Mouse (Mus musculus): ENCODE results near the gene Optc.

Optc gene

DNA sequence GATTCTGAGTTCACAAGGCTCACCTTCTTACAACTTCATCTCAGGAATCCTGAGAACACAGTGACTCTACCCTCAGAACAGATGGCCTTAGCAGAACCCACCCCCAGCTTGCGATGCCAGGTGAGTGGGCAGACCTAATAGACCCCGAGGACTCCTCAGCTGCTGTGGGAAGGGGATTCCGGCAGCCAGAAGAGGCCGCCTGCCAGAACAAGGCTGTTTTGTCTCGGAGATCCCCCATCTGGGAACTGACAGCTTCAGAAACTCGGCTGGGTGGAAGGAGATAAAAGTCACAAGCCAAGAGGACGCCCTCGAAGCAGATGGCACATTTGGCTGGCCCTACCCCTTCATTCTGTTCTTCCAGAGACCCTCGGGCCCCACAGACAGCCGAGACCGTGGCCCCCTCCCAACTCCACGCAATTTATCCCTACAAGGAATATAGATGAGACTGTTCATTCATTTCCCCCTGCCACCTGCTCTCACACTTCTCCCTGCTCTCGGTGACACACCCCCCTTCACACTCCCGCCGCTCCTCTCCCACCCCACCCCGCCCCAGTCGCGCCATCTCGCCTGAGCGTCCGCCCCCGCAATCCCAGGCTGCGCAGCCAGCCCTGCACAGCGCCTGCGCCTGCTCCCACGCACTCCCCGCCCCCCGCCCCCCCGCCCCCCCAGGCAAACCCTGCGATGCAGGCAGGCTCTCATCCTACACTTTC lies at the start of gene Optc:
Gene Optc, minus strand, starts transcription at position 51 of the 710 bp plus-strand sequence.
- peak; percentile 50 for DNase-seq (ENCODE audit: low read depth)

GRCm38 (mm10) chr1:133954009-133954408 lies 46.2 kb upstream of the Optc start:
- DNase-seq (ENCODE audit: low read depth), result no peak

DNA sequence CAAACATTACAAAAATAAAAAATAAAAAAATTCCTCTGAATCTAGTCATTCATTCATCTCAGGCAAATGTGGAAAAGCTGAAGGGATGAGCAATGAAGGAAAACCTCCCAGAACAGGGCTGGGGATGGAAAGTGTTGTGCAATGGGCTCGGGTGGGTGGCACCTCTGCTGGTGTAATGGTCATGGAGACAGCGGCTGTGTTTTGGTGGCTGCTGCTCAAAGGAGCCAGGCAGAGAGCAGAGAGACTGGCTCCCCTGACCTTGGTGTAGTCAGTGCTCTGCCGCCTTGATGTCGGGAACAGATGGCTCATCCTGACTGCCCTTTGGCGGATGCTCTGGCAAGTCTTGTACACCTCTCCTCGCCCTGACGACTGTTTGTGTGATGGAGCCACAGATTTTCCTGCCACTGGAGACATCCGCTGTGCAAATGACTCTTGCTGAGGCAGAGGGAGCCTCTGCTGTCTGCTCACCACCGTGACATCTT lies 45.5 kb upstream of the Optc start:
- DNase-seq (ENCODE audit: low read depth), result no peak

- DNase-seq (ENCODE audit: low read depth), result peak; percentile 7
These were observed 43.8 kb upstream of the Optc start for GRCm38 (mm10) chr1:133951598-133951997.

GRCm38 (mm10) chr1:133950061-133950782 lies 42.4 kb upstream of the Optc start:
- peak; percentile 52 for DNase-seq (ENCODE audit: low read depth)

- DNase-seq (ENCODE audit: low read depth), result no peak
These were observed 37.3 kb upstream of the Optc start for GRCm38 (mm10) chr1:133945106-133945505.

GRCm38 (mm10) chr1:133941904-133942303 lies 34.1 kb upstream of the Optc start:
- DNase-seq (ENCODE audit: low read depth), result no peak

DNA sequence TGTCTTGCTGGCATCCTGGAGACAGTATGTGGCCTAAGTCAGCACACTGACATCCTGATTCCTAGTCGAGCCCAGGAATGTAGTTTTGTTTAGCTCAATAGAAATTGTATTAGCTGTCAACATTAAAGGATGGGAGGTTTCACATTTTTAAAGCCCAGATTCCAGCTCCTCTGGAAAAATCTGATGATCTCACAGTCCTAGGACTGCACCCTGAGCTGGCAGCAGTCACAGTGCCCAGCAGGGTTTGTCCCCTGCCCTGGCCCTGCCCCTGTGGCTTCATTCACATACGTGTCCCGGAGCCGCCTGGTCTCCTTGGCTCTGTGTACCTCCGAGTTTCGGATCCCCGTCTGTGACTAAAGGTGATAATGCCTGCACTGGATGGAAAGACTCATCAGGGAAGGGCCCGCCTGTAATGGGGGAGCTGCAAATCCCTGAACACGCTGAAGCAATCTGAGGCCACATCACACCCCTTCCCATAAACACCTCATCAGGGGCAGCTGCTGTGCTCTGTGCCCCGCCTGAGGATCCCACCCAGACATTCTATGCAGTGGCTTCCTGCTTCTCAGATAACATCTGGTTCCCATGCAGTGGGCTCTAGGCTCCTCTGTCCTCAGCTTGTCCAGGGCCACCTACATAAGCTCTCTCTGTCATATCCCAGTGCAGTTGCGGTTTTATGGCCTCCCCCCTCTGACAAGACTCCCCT lies 33.5 kb upstream of the Optc start:
- no peak for DNase-seq (ENCODE audit: low read depth)

DNA sequence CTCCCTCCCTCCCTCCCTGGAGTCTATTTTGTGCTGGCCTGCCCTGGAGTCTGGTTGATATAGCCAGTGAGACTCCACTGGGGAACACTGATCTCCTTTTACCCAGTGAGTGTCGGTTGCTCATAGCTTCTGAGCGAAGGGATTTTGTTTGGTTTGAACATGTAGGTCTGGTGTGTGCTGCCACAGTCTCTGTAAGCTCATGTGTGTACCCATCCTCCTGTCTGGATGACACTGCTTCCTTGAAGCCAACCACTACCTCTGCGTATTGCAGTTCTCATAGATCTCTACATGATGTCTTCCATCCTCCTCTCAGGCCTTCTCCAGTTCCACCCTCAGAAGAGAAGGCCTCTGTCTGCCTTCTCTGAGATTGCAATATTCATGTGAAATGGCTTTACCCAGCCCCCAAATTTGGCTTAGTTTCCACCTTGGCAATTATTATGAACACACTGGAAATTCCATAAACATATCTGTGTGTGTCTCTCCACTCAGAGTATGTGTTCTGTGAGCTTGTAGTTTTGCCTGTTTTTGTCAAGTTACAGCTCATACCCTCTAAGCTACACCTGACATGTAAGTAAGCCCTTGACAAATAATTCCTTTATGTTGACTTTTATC lies 32.8 kb upstream of the Optc start:
- no peak for DNase-seq (ENCODE audit: low read depth)

DNA sequence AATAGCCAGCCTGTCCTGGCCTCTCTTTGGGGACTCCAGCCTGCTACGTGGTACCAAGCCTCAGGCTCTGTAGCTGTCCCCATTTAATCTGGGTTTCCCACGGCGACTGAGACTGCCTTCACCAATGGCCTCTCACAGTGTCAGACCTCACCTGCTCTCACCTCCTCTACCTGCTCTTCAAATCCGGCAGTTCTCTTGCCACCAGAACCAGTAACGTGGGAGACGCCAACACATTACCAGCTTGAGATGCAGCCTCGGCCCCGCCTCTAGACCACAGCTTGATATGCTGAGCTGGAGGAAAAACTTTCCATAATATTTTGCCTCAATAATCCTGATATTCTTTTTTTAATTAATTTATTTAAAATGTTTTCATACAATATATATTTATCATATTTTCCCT lies 31.9 kb upstream of the Optc start:
- no peak for DNase-seq (ENCODE audit: low read depth)

- peak; percentile 15 for DNase-seq (ENCODE audit: low read depth)
These were observed 28.4 kb upstream of the Optc start for GRCm38 (mm10) chr1:133936169-133936568.

DNA sequence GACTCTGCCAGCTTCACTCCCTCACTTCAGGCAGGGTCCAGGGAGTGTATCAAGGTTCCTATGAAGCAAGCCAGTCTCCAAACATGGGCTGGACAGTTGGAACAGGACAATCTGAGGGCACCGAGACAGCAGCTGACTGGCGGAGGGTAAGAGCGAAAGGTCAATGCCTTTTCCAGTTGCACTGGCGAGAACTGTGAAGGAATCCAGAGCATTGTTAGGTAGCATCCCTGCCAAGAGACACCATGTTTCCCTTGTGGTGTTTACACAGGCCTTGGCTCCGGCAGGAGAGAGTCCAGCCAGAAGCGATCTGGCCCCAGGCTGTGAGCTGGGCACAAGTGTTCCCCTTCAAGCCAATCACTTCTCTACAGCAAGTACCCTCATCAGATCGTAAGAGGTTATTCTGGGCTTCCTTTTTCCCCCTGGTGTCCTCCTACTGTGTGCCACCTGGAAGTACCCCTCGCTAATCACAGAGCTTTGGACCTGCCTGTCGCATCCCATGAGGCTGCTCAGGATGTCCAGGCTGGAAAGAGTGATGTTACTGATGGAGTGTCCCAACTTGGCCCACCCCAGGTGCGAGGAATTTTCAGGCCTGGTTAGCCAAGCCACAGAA lies 26.7 kb upstream of the Optc start:
- no peak for DNase-seq (ENCODE audit: low read depth)

- no peak for DNase-seq (ENCODE audit: low read depth)
These were observed 25.7 kb upstream of the Optc start for GRCm38 (mm10) chr1:133933301-133934195.

DNA sequence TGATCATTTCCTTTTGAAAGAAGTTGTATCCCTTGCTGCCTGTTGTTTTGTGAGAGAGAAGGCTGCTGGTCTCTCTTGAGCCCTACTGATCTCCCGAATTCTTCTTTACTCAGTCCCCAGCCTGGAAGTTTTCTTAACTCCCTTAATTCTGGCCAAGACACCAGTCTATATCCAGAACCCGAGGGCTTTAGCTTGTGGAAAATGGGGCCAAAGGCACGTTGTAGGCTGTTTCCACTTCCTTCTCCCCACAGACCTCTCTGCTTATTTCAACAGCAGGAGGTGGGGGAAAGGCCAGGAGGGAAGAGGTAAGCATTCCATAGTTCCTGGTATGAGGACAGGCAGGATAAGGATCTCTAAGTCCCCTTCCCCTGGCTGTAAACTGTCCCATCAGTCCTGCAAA lies 22.2 kb upstream of the Optc start:
- DNase-seq (ENCODE audit: low read depth), result no peak

GRCm38 (mm10) chr1:133925223-133925622 lies 17.4 kb upstream of the Optc start:
- DNase-seq (ENCODE audit: low read depth), result no peak

- DNase-seq (ENCODE audit: low read depth), result peak; percentile 27
These were observed 16.5 kb upstream of the Optc start for GRCm38 (mm10) chr1:133924141-133924875.

- DNase-seq (ENCODE audit: low read depth), result no peak
These were observed 15.3 kb upstream of the Optc start for GRCm38 (mm10) chr1:133923071-133923470.

DNA sequence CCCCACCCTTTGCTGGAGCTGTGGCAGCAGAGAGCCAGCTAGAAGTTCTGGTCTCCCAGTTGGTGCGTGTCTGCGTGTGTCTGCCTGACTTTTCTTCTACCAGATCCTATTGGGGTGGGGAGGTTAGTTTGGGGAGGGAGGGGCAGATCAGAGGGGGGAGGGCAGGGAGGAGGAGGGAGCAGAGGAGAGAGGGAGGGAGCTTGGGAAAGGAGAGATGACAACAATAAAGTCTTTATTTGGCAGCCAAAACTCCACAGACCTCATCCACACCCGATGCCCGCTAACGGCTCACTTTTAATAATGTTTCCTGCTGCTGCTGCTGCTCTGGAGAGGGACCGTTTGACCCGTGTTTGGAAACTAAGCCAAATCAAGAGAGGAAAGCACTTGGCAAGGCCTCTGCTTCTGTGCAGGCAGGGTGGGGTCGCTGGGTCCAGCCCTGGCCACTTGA lies 13.5 kb upstream of the Optc start, which contains the start of gene Prelp:
Gene Prelp, minus strand, starts transcription at position 111 of the 448 bp plus-strand sequence.
- DNase-seq (ENCODE audit: low read depth), result no peak

DNA sequence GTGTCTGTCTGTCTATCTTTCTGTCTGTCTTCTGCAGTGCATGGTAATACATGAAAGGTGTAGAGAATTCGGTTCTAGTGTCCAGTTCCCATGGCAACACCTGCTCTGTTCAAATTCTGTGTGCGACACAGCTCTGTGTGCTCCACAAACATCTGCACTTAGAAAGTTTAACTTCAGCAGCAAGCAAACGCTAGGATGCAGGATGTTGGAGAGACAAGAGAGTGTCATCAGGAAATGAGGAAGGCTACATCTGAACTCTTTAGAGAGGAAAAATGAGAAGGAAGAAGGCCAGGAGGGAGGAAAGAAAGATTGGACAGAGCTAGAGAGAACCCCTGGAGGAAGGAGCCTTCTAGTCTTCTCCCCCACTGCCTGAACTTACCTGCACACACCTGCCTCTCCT lies 13.1 kb upstream of the Optc start:
- DNase-seq (ENCODE audit: low read depth), result no peak

DNA sequence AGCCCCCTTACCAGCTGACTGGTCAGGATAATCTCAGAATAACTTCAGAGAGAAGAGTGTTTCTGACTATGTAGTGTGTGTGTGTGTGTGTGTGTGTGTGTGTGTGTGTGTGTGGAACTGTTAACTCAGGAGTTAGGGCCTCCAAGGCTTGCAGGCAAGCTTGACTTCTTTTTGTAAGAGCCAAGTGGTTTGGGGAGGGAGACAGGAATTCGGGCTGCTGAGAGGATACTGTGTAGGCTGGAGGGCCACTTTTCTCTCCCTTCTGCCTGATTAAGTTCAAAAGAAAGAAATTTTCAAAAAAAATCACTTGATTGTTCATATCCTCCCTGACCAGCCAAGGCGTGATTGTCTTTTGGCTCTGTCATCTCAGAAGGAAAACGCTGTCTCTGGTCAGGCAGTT lies 12.6 kb upstream of the Optc start:
- DNase-seq (ENCODE audit: low read depth), result no peak

All from induced T-regulatory cell, adult 2 months (primary cell).